Mouse (Mus musculus): ENCODE measurements around the gene Ykt6.

The Ykt6 gene

DNA sequence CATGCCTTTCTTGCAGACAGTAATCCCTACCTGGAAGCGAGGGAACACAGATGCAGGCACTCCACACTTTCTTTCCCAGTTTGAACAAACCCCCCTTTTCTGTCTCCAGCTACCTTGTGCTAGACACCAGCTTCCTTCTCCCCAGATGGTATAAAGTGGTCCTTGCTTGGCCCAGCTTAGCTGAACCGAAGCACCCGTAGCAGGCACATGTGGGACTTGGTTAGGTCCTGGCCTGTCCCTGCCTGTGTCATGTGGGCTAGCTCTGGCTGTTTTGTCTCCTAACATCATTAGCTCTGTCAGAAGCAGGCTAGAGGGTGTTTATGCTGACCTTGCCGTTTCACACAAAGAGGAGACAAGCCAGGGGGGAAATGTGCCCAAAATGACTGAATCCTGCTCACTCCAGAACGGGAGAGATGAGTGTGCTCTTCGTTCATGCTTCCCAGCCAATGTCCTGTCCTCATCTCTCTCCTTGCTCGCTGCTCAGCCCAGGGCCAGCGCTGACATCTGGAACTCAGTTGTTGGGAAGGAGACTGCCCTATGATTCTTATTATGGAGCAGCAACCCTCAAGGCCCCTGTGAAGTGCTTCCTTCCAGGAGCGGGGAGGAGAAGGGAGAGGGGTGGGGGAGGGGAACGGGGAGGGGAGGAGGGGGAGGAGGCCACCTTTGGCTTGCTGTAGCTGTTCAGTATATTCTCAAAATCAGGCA lies 6.8 kb upstream of the Ykt6 start:
- DNase-seq (ENCODE audit: low read depth, low spot score): no peak

DNA sequence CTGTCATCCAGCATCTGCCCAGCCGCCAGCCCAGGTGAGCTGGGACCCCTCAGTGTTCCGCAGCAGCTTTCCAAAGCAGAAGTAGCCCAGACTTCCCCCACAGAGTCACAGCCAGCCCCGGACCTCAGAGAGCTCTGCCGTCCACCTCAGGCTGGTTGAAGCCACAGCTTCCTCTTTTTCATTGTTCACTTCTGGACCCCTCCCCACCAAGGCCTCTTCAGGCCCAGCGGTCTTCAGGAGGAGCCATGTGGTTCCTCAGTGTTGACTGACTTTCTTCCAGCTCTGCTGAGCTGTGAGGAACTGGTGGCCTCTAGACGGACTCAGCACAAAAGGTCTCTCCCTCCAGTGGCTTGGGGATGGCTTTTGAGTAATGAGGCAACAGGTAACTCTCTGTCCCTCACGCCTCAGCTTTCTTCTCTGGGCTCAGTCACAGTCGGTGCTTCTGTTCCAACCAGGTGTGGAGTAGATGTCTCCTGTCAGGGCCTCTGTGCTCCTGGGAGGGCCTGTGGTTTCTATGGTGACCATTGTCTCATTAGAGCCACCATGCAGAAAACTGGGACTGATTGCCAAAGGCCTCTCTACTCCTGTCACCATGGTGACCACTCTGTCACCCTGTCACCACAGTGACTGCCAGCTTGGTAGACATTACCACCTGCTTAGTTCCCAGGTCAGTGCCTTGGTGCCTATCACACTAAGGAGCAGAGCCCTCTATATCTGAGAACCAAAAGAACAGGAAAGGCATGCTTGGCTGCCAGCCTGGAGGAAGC lies 5.7 kb upstream of the Ykt6 start, which contains the start of gene Gck:
Gene Gck, minus strand, starts transcription at position 496 of the 767 bp plus-strand sequence.
- no peak for DNase-seq (ENCODE audit: low read depth, low spot score)

DNA sequence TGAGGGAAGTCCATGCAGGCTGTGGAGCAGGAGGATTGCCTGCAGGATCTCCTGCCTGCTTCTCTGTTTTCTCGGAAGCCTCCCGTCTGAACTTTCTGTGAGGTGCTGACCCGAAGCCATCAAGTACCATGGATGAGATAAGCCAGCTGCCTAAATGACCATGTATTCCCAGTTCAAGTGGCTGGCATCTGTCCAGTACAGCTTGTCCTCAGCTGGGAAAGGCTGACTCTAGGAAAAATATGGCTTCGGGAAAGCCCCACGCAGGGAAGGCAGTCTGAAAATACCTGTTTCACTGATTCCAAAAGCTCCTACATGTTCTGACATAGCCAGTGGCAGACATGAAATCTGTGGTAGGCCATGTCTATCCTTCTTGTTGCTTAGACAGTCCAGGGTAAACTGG lies 3.0 kb upstream of the Ykt6 start:
- peak; percentile 46 for DNase-seq (ENCODE audit: low read depth, low spot score)

DNA sequence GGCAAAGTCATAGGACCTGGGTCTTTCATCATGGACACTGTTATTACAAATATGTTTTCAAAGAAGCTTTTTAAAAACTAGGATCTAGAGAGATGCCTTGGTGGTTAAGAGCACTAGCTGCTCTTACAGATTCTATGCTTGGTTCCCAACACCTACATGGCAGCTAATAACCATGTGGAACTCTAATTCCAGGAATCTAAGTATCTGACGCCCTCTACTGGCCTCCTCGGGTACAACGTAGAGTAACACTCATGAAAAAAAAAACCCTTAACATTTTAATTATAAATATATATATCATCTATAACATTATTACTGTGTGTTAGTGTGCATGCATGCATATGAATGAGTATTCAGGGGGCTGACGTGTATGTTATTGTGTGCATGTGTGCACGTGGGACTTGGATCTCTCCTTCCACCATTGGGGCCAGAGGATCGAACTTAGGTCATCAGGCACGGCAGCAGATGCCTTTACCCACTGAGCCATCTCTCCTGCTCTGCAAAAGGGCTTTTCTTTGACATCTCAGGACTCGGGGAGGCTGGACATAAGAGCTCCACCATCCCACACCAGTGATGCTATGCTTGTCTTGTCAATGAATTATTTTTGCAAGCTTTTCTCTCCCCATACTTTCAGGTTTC lies 2.2 kb upstream of the Ykt6 start:
- no peak for DNase-seq (ENCODE audit: low read depth, low spot score)

DNA sequence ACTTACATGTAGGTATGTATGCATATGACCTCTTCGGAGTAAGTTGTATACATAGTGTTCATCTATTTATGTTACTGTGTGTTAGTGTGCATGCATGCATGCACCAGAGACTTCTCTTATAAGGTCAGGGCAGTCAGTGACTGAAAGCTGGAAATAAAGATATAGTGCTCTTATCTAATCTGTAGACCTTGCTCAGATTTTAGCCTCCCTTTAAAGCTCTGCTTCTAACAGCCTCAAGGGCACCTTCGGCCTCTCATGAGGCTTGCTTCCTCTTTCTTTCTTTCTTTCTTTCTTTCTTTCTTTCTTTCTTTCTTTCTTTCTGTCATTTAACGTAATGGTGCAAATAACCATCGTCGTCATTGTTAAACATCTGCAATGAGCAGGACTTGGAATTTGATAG lies 1.1 kb upstream of the Ykt6 start:
- no peak for DNase-seq (ENCODE audit: low read depth, low spot score)

DNA sequence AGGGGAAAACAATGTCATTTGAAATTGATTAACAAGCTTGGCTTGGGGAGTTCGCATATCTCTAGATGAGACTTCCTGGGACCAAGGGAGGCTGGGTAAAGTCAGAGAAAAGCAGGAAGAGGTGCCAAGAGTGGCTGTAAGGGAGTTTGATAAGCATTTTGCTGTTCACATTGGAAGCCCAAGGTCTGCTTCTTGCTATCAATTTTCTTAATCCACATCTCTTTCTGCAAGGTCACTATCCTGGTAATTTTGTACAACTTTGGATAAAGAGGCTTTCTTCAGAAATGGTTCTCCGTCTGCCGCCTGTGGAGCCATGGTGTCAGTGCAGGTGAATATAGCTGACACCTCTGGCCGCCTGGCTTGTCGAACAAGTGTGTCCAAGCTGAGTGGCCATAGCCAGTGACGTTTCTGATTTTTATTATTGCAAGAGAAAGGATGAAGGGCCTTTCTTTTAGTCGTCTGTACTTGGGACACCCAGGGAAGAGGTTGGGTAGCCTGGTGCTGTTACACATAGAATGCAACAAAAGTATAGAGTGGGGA lies 458 bp upstream of the Ykt6 start:
- peak; percentile 48 for DNase-seq (ENCODE audit: low read depth, low spot score)

DNA sequence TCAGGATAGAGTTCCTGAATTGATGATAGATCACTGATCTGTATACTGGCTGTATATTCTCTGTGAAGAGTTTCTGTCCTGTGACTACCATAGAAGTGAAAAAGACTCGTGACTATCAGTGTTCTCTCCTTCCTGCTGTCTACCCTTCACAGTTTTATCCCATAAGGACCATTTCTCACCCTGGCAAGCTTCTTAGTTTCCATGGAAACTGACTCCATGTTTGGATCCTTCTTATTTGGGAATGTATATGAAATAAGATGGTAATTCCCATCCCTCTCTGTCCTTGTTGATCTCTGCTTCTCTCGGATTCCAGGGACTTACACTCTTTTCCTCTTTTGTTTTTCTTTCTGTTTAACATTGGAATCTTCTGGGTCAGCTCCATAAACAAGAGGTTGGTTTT lies 4.6 kb downstream of the Ykt6 start:
- no peak for DNase-seq (ENCODE audit: low read depth, low spot score)

DNA sequence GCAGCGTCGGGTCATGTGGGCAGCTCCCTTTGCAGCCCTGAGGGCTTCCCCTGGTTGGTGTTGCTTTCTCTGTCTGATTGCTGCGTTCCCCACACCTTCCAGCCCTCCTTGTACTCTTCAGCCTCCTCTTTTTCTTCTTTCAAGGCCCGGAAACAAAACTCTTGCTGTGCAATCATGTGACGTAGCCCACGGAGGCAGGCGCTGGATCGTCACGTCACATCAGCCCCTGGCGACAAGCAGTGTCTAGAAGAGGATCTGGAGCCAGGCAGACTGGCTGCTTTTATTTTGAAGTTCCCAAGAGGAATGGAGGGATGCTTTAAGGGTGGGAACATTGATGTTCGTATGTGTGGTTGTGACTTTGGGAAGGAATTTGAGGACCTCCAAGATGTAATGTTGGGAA lies 10.4 kb downstream of the Ykt6 start:
- DNase-seq (ENCODE audit: low read depth, low spot score): no peak

DNA sequence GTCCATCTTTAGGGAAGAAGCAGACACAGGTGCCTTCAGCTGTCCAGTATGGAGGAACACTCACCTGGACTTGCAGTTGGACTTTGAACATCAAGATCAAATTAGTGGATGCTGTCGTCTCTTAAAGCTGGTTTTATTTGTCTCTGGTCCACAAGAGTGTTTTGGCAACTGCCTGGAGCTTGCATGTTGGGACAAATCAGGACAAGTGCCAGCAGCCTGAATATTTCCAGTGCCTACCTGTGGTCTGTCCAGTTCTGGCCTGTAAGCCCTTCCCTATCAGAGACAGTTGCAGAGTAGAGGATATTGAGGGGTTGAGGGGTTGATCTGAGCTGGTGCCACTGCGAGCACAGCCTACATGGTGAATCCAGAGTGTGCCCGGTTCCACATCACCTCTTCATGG lies 11.3 kb downstream of the Ykt6 start:
- DNase-seq (ENCODE audit: low read depth, low spot score): no peak

DNA sequence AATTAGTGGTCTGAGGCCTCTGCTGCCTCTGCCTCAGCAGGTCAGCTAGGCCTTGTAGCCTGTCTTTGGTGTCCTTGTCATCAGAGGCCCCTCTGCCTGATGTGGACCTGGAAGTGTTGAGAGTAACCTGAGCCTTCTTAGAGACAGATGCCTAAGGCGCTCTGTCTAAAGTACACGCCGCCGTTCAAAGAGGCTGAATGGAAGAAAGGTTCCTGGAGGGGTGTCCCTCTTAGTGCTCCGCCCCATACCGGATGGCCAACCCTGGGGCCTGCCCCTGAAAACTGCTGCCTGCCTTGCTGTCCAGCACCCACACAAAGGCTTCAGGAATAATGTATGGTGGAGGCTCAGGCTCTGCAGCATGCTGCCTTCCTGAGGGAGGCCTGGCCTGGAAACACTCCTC lies 12.7 kb downstream of the Ykt6 start:
- no peak for DNase-seq (ENCODE audit: low read depth, low spot score)

DNA sequence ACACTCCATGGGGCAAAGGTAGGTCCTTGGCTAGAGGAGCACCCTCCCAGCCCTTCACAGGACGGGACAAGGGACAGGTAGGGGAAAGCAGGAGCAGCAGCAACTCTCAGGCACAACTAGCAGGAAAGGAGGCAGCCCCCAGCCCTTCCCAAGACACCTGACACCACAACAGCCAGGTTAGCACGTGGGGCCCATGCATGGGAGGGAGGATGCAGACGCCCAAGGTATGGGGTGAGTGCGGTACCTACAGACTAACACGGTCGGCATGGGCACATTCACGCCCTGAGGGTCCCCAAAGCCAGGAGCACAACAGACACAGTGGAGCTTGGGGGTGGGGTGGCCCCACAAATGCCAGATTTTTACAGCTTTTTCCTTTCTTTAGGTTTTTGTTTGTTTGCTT lies 15.7 kb downstream of the Ykt6 start:
- no peak for DNase-seq (ENCODE audit: low read depth, low spot score)

DNA sequence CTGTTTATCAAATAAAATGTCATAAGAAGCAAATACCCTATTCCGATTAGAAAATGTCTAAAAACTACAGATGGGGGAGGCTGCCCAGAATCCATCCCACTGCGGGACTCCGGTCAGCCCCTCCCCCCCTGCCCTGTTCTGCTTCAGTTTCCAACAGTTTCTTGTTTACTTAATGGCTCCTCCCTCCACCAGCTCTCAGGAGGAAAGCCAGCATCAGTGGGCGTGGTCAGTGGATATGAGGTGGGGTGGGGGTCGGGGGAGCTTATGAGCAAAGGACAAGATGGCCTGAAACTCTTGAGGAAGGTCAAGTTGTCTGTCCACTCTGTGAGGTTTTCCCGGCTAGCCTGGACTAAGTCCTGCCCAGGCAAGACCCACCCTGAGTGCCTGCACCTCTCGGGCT lies 17.7 kb downstream of the Ykt6 start:
- DNase-seq (ENCODE audit: low read depth, low spot score): no peak

DNA sequence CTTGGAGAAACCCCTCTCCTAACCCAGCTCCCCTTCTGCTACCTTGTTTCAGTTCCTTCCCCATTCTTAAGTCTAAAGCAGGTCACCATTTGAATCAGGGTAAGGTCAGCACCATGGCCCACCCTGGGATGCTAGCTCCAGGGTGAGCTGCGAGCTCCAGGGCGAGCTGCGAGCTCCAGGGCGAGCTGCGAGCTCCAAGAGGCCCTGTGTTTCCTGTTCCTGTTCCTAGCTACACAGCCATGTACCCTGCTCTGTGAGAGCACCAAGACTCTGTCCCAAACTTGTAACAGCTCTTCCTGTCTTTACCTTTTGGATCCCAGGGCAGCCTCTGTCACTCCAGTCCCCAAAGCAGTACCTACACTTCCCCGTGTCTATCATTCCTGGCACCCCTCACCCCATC lies 18.6 kb downstream of the Ykt6 start:
- DNase-seq (ENCODE audit: low read depth, low spot score): no peak

DNA sequence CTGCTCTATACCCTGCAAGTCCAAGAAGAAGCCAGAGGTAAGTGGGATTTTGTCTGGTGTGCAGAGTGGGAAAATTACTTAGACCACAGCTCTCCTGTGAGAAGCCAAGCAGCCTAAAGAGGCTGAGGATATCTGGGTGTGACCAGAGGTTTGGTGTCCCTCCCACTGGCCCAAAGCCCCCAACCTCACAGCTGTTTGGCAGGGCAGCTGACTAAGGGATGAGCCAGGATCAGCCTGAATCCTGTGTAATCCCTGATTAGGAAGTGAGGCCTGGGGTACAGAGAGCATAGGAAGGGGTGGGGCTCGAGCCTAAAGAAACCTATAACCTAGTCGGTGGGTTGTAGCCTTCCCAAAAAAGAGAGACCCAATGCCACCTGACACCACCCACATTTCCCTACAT lies 19.6 kb downstream of the Ykt6 start:
- no peak for DNase-seq (ENCODE audit: low read depth, low spot score)

DNA sequence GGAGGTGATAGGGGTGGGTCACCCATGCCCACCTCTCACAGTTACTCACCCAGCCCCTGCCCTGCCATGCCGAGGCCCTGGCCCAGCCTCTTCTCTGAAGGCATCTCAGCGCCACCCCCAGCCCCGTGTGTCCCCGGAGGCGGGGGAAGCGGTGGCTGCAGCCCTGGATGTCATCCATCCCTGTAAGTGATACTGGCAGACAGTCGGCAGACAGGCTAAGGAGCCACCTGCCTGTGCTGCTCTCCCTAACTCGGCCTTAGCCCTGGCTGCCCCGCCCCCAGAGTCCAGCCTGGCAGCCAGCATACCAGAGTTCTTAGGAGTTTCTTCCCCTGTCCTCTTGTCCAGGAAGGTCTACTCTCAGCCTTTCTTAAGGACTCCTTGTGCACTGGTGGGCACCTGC lies 20.6 kb downstream of the Ykt6 start:
- DNase-seq (ENCODE audit: low read depth, low spot score): peak; percentile 62

DNA sequence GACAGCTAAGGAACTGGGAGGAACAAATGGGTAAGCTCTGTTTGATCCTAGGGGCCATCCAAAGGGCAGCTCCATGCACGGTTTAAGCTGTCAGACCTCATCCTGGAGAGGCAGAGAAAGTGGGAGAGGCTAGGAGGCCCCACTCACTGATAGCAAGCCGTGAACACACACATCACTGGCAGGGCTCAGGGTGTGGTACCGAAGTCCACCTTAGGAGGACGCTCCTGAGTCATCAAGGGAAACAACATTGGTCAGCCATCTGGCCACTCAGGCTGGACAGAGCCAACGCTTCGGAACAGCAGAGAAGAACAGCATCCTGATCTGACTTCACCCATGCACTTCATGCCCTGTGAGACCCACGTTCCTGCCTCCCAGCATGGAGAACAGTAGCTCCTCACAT lies 23.6 kb downstream of the Ykt6 start:
- no peak for DNase-seq (ENCODE audit: low read depth, low spot score)

DNA sequence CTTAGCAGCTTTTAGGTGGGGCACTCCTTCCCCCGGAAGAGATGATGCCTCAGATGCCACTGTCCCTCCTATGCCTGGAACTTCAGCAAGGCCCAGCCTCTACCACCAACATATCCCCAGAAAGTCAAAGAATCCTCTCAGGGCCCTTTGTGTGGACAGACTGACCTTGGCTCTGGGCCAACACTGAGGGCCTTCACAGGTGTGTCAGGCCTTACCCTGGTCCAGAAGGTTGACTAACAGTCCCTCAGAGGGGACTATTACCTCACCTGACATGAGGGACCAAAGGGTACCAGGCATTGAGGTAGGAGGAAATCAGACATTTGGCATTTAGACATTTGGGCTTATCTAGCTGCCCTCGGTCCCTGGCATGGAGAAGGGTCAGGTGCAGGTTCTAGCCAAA lies 24.6 kb downstream of the Ykt6 start:
- DNase-seq (ENCODE audit: low read depth, low spot score): no peak

DNA sequence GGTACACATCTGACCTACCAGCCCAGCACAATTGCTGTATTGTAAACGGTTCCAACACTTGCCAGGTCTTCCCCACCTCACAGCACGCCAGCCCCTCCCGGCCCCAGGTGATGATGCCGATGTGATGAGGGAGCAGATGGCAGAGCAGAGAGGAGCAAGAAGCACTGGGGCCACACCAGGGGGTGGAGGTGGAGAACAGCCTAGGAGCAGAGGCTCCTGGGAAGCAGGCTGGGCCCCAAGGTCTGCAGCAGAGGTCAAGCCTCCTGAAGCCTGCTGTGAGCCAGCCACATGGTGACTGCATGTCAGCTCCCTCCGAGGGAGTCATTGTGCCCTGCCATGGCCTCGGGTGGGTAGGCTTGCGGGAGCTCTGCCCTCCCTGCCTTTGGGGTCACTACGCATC lies 25.1 kb downstream of the Ykt6 start:
- DNase-seq (ENCODE audit: low read depth, low spot score): no peak

DNA sequence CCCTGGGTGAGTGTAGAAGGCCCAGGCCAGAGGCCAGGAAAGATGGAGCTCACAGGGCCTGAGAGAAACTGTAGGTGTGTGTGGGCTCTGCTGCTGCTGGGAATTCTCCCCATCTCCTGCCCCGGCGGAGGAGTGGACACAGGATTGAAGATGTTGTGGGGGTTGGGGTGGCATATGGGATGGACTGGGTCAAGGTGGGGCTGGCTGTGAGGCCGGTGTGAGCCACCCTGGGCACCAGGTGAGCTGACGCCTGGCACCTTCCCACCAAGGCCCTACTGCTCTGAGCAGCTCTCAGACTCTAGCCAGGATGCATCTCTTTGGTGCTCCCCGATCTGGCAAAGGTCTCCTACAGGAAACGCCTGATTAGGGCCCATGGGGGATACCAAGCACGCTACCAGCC lies 25.8 kb downstream of the Ykt6 start:
- no peak for DNase-seq (ENCODE audit: low read depth, low spot score)

DNA sequence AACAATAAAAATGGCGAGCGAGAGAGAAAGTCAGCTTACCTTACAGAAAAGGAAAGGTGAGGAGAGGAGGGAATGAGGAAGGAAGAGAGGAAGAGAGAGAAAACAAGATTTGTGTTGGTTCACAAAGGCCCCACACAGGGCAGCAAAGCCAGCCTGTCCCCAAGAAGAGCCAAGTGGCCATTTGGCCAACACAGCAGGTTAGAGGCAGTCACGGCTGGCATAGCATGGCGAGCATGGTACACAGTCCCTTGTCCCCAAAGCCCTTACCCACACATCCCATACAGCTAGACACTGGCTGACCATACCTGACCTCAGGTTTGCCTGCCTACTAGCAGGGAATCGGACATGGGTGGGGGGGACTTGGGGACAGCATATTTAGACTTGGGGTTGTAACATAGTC lies 28.1 kb downstream of the Ykt6 start:
- DNase-seq (ENCODE audit: low read depth, low spot score): no peak

DNA sequence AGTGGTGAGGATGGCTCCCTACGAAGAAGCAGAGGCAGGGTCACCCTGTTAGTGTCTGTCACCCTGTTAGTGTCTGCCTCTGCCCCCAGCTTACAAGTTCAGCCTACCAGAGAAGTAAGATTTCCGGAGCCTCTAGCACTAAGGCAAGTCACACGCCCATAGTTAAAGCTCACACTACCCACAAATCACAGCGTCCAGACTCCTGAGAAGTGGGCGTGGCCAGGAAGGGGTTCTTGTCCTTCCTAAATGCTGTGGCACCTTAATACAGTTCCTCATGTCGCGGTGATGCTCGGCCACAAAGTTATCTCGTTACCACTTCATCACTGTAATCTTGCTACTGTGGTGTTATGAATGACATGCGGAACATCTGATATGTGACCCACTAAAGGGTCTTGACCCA lies 32.6 kb downstream of the Ykt6 start:
- no peak for DNase-seq (ENCODE audit: low read depth, low spot score)

DNA sequence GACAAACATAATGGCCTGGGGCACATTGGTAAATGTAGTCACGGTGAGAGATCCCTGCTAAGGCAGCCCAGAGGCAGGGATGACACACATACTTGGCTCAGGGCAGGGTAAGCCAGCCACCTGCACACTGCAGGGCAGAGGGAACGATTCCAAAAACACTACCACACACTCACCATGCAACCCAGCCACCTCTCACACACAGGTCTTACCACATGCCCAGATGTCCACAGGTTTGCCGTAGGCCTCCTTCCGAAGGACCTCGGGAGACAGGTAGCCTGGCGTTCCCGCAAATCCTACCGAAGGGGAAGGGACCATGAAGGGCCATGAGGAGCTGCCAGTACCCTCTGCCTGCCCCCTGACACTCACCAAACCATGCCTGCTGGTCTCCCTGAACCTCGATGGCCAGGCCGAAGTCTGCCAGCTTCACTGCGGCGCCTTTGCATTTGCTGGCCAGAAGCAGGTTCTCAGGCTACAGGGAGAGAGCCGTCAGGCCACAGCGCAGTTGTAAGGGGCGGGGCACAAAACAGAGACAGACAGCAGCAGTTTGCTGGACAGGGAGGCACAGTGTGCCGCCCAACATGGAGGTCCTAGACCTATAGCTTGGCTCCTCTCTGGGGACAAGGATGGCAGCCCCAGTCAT lies 34.6 kb downstream of the Ykt6 start:
- DNase-seq (ENCODE audit: low read depth, low spot score): no peak

All from skeletal muscle tissue, adult 2 months (tissue).